Mouse (Mus musculus) ES-Bruce4 (cell line): ENCODE data around the gene 1700024P04Rik. TPM values are rescaled to one million over a fixed set of nuclear protein-coding genes. Genes with fewer than 3 reads are reported as not detected.

Experiments used
- H3K27ac ChIP-seq: 2 replicates; pipeline ENCODE4 v1.5.1; 2012; ENCODE audit warnings: low read length, inconsistent platforms; ENCODE audit not compliant: insufficient read depth
- H3K27me3 ChIP-seq: 2 replicates; pipeline ENCODE4 v1.6.1; 2012; ENCODE audit warnings: mild to moderate bottlenecking, low read length, inconsistent platforms; ENCODE audit not compliant: control insufficient read depth, poor library complexity, insufficient read depth, severe bottlenecking
- H3K36me3 ChIP-seq: 2 replicates; pipeline ENCODE4 v1.6.1; 2012; ENCODE audit warnings: inconsistent platforms, mild to moderate bottlenecking, low read length, moderate library complexity; ENCODE audit not compliant: control insufficient read depth, poor library complexity, insufficient read depth, severe bottlenecking
- H3K4me1 ChIP-seq: one replicate; pipeline ENCODE4 v1.8.1; 2011; ENCODE audit warnings: low read length; ENCODE audit not compliant: control insufficient read depth, insufficient read depth
- H3K4me3 ChIP-seq: 2 replicates; pipeline ENCODE4 v1.5.1; 2011; ENCODE audit warnings: low read depth, mild to moderate bottlenecking, low read length
- H3K9ac ChIP-seq: 2 replicates; pipeline ENCODE4 v1.6.1; 2012; ENCODE audit warnings: low read depth, mild to moderate bottlenecking, inconsistent platforms; ENCODE audit not compliant: poor library complexity, severe bottlenecking
- H3K9me3 ChIP-seq: replicated peaks from 2 replicates; pipeline ENCODE4 v1.6.1; 2012; ENCODE audit warnings: mild to moderate bottlenecking, low read length, inconsistent platforms; ENCODE audit not compliant: control insufficient read depth, poor library complexity, insufficient read depth, severe bottlenecking
- CTCF ChIP-seq: IDR thresholded peaks from one replicate; pipeline ENCODE4 v1.8.1; 2011; ENCODE audit warnings: low read depth, low read length
- EP300 ChIP-seq: IDR thresholded peaks from 2 replicates; pipeline ENCODE4 v1.6.1; 2011; ENCODE audit warnings: low read depth, low read length; ENCODE audit not compliant: insufficient read depth
- POLR2A ChIP-seq: IDR thresholded peaks from one replicate; pipeline ENCODE4 v1.8.1; 2011; ENCODE audit warnings: low read length; ENCODE audit not compliant: insufficient read depth
- polyA plus RNA-seq: library from polyadenylated mRNA; stranded (reverse); fragments of >200 nt; gene quantifications from 2 replicates; pipeline ENCODE4 v1.2.4, GENCODE M21; 2011; ENCODE audit warnings: low read depth; ENCODE audit not compliant: missing spikeins, insufficient read depth, insufficient read length

Gene 1700024P04Rik
- polyA plus RNA-seq, 1 experiment = not detected

DNA sequence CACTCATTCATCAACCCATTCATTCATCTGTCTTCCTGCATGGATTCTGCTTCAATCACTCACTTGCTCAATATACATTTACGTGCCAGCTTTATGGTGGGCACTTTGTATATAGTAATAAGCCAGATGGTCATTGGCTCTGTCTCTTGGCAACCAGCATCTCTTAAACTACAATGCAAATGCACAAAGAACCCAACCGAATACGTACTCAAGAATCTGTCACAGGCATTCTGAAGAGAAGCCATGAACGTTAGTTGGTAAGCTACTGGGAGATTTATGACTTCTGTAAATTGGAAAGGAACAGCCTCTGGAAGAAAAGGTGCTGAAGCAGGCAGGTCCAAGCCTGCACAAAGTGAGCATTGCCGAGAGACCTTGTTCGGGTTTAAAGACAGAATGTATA, 36.8 kb upstream of the 1700024P04Rik start:
- H3K4me3 ChIP-seq = no peak overlapping the region
- peaks cover 2% of the 10 kb centered on the region for H3K4me1 ChIP-seq
- H3K27me3 ChIP-seq = no peaks in the 10 kb centered on the region
- no peaks in the 10 kb centered on the region for H3K9me3 ChIP-seq
- TF ChIP-seq EP300 = no peak
- no peak for TF ChIP-seq CTCF
- no peak for TF ChIP-seq POLR2A
- no peak overlapping the region for H3K9ac ChIP-seq
- no peaks in the 10 kb centered on the region for H3K36me3 ChIP-seq
- H3K27ac ChIP-seq = no peak overlapping the region

DNA sequence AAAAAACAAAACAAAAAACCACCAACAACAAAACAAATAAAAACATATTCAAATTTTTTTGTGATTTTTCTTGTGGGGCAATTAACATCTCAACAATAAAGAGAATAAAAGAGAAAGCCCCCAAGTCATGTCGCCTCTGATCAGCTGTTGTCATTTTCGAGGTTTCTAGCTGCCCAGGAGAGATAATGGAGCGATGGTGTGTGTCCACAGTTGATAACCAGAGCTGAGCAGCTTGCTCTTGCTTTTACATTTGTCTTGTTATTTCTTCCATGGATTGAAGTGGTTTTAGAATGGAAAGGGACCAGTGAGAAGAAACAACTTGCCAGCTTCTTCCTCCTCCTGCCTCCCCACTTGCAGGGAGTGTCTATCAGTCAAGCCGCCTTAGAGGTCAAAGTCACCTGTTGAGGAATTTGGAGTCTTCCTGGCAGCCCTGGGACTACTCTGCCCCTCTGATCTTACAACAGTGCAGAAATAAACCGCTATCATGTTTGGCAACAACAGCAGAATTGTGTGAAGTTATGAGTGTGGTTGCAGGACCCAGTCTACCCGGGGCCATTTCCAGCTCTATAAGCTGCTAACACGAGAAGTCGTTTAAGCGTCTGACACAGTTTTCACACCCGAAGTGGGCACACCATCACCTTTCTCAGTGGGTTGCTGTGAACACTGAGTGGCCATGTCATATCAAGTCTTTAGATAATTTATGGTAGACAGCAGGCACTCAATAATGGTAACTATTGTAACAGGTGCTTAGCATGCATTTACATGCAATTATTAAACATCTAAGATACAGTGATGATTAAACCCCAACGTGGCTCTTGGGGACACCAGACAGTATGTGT, 35.7 kb upstream of the 1700024P04Rik start:
- no peak overlapping the region for H3K4me3 ChIP-seq
- TF ChIP-seq POLR2A (no peak), CTCF (no peak), EP300 (no peak)
- H3K9ac ChIP-seq = no peak overlapping the region
- H3K27ac ChIP-seq = no peak overlapping the region
- no peaks in the 10 kb centered on the region for H3K27me3 ChIP-seq
- no peaks in the 10 kb centered on the region for H3K9me3 ChIP-seq
- no peaks in the 10 kb centered on the region for H3K36me3 ChIP-seq
- H3K4me1 ChIP-seq = peaks cover 2% of the 10 kb centered on the region

DNA sequence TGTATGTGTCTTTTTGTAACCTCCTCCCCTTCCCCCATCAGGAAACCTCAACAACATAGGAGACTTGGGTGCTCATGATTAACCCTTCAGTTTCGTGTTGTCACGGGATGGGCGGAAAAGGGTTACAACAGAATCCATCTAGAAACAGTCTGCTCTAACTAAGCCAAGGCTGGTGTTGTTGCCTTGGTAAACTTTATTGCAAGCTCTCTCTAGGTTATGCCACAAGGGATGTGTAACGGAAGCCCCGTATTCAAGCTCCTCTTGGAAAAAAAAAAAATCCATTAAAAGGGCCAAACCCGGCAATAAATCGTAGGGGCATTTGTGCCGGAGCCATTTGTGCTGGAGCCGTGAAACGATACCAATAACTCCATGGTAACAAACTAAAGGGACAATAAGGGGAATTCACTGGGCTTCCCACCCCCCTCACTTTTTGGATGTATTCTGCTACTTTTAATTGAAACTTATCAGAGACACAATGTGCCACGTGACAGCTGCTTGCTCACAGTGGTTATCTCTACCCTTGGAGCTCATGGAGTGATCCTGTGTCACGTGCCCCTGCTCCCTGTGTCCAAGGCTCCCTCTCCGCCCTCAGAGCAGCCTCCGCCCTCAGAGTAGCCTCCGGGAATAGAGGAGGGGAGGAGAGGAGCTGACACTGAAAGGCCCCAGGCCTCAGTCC, 34.3 kb upstream of the 1700024P04Rik start:
- Histone ChIP-seq H3K4me3 (no peak overlapping the region), H3K27ac (no peak overlapping the region), H3K4me1 (peaks cover 2% of the 10 kb centered on the region), H3K27me3 (no peaks in the 10 kb centered on the region), H3K9ac (no peak overlapping the region), H3K36me3 (no peaks in the 10 kb centered on the region), H3K9me3 (no peaks in the 10 kb centered on the region)
- TF ChIP-seq EP300 = no peak
- TF ChIP-seq CTCF = no peak
- TF ChIP-seq POLR2A = no peak

DNA sequence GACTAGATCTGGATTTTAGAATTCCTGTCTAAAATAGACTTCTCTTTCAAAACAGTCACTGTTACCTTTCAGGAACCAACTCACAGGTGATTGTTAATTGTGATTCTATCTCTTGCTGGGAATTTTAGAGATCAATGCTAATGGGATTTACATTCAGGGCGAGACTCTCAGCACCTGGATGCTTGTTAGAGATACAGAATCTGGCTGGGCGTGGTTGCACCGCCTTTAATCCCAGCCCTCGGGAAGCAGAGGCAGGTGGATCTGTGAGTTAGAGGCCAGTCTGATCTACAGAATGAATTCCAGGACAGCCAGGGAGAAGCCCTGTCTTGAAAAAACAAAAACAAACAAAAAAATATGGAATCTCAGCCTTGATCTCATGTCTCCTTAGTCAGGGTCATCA, 32.3 kb upstream of the 1700024P04Rik start:
- H3K4me1 ChIP-seq = peaks cover 2% of the 10 kb centered on the region
- H3K27me3 ChIP-seq = no peaks in the 10 kb centered on the region
- no peak overlapping the region for H3K4me3 ChIP-seq
- H3K9ac ChIP-seq = no peak overlapping the region
- TF ChIP-seq POLR2A = no peak
- no peak for TF ChIP-seq CTCF
- no peak for TF ChIP-seq EP300
- H3K36me3 ChIP-seq = no peaks in the 10 kb centered on the region
- H3K27ac ChIP-seq = no peak overlapping the region
- no peaks in the 10 kb centered on the region for H3K9me3 ChIP-seq

DNA sequence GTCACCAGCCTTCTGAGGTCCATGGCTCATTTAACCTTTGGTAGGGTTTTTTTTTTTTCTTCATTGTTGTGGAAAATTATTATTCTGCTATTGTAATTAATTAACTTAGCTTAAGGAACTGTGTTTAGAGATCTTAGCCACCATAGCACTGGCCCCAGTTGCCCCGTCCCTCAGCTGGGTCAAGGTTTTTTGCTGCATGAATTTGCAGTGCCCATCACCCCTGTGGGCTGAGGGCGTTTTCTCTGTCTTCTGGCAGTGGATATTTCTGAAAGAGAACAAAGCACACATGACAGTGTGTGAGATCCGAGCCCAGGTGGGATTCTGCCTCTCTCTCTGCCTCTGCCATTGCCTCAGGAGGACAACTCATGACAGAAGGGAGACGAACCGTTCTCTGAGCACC, 28.5 kb upstream of the 1700024P04Rik start:
- no peak overlapping the region for H3K27ac ChIP-seq
- no peaks in the 10 kb centered on the region for H3K4me1 ChIP-seq
- H3K36me3 ChIP-seq = no peaks in the 10 kb centered on the region
- H3K27me3 ChIP-seq = no peaks in the 10 kb centered on the region
- H3K9me3 ChIP-seq = no peaks in the 10 kb centered on the region
- H3K9ac ChIP-seq = no peak overlapping the region
- TF ChIP-seq POLR2A (no peak), CTCF (no peak), EP300 (no peak)
- no peak overlapping the region for H3K4me3 ChIP-seq

DNA sequence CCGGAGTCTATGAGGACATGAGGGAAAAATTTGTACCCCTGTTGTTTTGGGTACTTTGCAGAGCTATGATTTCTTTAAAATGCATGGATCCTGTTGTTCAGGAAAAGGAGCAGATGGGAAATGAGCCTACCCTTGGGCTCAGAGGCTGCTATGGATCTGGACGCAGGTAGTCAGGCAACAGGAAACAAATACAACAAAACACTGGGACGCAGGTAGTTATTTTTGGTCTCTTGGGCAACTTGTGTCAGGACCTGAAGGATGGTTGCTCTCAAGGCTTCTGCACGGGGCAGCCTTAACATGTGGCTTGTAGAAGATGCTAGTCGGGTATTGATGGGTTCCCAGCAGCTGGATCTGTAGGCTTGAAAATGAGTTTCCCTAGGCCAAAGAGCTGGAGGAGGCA, 23.6 kb upstream of the 1700024P04Rik start:
- Histone ChIP-seq H3K9ac (no peak overlapping the region), H3K4me3 (no peak overlapping the region), H3K4me1 (no peaks in the 10 kb centered on the region), H3K27ac (no peak overlapping the region), H3K36me3 (no peaks in the 10 kb centered on the region), H3K27me3 (no peaks in the 10 kb centered on the region), H3K9me3 (peaks cover 8% of the 10 kb centered on the region)
- no peak for TF ChIP-seq EP300
- TF ChIP-seq POLR2A = no peak
- no peak for TF ChIP-seq CTCF
